Mouse (Mus musculus) heart, postnatal 4 days (tissue): Measurements from ENCODE around the gene Slc45a1. TPM values are rescaled to one million over a fixed set of nuclear protein-coding genes. Genes with fewer than 3 reads are reported as not detected.
"Not testable (repeated sequence)": the region's sequence is repeated elsewhere in the genome, so short reads cannot be mapped to it uniquely, and the experiment has no call there.

Source experiments
- DNase-seq: peaks from one replicate; pipeline ENCODE4 v3.0.0; 2021
- total RNA-seq, 2 experiments: library from RNA; stranded (reverse); gene quantifications; 2 replicates each; pipeline ENCODE4 v1.2.3; 2021

Slc45a1 gene
- total RNA-seq, 2 experiments from 2014 or later = not detected

DNA sequence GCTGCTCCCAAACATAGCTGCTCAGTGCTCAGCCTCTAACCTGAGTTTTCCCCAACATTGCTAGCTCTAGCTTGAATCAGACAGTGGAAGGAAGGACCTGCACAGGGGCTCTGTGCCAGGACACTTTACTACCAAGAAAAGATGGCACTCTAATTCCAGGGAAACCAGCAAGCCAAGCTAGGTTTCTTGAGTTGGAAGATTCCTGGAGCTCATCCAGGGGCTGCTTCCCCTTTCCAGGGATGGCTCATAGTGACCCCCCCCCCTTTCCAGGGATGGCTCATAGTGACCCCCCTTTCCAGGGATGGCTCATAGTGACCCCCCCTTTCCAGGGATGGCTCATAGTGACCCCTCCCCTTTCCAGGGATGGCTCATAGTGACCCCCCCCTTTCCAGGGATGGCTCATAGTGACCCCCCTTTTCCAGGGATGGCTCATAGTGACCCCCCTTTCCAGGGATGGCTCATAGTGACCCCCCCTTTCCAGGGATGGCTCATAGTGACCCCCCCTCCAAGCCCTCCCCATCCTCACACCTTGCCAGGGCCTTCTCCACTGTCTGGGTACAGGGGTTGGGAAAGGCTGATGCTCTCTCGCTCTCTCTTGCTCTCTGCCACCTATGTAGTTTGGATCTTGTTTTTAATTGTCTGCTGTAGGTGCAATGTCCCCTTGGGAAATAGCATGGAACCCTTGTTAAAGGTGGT, 48.5 kb downstream of the Slc45a1 start:
- DNase-seq = no peak

DNA sequence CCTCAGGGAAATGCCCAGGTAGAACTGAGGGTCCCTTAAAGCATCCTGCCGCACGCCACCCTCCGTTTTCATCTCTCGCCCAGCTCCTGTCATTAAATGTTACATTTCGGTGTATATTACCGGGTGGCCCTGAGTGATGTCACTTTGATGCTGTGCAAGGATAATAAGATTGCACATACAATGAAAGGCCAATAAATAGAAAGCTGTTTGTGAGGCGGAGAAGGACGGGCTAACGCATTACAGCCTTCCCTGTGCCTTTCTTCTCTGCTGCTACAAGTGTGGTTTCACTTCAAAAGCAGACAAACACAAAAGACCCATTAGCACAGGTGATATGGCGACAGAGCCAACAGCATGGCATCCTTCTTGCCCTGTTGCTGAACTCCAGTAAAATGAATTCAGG, 50.5 kb downstream of the Slc45a1 start:
- DNase-seq = no peak

DNA sequence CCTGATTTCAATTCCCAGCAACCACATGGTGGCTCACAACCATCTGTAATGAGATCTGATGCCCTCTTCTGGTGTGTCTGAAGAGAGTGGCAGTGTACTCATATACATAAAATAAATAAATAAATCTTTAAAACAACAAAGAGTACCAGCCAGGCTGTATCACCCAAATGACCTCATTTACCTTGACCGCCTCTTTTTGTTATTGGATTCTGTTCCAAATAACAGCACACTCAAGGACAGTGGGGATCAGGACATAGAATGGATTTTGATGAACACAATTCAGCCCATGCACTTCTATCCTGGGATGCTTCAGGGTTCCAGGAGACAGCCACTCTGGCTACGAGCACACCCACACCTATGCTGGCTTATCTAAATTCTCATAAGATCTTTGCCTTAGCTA, 51.5 kb downstream of the Slc45a1 start:
- not testable (repeated sequence) for DNase-seq

DNA sequence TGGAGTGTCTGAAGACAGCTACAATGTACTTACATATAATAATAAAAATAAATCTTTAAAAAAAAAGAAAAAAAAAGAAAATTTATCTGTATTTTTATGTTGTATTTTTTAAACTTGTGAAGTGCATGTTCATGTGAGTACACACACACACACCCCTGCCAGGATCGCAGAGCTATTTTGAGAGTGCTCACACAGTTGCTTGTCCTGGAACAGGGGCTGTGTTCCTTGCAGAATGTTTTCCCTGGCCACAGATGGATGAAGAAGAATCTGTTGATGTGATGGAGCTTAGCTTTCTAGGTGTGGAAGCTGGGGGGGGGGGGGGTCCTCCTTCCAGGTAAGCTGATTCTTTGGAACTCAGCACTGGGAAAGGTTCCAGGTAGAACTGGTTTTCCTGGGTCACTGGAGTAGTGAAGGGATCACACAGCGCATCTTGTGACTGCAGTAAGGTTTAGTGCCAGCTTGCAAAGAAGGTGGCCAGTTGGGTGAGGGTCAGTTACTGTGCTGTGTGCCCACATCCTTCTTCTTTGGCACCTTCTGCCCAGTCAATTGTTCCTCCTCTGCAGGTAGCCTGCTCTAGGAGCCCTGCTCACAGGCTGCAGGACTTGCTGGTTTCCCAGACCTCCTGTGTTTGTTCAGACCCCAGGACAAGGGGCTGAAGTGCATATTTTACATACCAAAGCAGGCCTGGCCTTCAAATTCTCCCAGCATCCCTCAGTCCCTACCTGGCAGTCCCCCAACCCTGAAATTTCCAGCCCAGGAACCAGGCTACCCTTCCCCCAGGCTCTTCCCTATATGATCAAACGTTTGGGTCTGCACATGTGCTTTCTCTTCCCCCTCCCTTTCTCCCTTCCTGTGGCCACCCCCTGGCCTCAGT, 52.6 kb downstream of the Slc45a1 start:
- peak; percentile 47 for DNase-seq

DNA sequence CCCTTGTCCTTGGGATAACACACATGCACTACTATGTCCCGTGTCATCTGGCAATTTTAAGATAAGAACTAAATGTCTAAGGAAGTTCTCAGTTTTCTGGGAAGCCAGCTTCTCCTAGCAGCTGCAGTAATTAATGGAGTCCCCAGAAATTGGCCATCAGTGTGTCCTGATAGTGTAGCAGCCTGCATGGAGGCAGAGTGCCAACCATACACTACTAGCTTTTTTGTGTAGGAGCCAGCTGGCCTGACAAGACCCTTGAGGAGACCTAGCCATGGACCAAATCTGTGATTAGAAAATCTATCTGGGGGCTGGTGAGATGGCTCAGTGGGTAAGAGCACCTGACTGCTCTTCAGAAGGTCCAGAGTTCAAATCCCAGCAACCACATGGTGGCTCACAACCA, 53.3 kb downstream of the Slc45a1 start:
- DNase-seq = peak; percentile 56

DNA sequence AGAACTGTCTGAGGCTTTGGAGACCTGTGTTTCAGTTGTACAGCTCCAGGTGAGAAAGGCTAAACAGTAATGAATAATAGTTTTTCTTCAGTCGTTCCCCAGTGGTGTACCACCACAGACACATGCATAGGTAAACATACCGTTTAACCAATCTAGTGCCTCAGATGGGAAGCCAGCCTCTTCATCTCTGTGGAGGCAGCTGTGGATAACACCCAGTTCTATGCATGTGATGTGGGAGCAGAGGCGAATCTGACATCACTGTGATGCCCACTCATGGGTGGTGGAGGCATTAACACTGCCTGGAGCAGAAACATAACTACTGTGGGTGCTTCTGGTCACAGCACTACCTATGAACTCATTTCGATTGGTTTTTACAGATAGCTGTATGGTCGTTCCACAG, 56.0 kb downstream of the Slc45a1 start:
- no peak for DNase-seq

DNA sequence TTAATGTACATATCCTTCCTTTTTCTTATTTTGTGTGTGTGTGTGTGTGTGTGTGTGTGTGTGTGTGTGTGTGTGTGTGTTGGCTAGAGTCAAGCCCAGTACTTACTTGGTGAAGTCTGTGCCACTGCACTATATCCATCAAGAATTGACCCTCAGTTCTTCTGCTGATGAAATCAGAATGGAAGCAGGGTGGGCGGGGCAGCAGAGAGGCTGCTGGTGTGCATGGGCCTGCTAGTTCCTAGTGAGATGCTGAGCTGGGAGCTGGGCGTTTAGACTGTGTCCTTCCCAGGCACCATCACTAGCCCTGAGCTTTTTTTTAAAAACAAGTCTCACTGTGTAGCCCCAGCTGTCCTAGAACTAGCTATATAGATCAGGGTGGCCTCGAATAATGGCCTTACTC, 56.9 kb downstream of the Slc45a1 start:
- no peak for DNase-seq

DNA sequence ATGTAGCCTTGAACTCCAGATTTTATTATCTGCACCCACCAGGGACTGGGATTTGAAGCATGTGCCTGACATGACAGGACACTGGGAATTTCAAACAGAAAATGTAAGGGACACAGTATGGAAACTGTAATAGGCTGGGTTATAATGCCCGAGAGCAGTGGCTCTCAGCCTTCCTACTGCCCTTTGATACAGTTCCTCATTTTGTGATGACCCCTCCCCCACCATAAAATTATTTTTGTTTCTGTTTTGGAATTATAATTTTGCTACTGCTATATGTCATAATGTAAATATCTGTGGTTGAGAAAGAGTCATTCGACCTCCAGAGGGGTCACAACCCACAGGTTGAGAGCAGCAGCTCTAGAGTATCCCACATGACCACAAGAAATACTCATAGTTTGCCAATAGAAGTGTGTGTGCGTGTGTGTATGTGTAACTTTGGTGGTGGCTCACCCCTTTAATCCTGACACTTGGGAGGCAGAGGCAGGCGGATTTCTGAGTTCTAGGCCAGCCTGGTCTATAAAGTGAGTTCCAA, 57.6 kb downstream of the Slc45a1 start:
- no peak for DNase-seq

DNA sequence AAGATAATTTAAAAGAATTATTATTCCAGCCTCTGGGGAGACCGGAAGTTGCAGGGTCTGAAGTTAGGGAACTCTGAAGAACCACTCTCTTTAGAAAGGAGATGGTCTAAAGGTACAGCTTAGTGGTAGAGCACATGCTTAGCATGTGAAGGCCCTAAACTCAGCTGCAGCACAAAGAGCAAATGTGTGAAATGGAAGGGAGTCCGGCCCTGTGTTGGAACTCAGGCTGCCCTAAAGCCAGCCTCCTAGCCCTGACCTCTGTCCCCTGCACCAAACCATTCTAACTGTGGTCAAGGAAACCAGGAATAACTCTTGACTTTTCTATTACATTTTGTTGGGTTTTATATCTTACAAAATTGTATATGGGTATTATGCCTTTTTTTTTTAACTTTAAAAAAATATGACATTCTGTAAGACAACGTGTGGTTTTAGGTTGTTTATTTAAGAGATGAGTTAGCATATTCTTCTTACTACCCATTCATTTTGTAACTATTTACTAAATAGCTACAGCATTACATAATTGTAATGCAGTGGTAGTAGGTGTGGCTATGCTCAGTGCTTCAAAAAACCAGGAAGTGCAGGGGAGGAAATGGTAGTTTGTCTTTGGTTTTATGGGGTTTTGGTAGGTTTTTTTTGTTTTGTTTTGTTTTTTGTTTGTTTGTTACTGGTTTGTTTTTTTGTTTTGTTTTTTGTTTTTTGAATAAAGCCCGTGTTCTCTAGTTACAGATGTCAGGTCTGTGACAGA, 58.3 kb downstream of the Slc45a1 start:
- DNase-seq = no peak

DNA sequence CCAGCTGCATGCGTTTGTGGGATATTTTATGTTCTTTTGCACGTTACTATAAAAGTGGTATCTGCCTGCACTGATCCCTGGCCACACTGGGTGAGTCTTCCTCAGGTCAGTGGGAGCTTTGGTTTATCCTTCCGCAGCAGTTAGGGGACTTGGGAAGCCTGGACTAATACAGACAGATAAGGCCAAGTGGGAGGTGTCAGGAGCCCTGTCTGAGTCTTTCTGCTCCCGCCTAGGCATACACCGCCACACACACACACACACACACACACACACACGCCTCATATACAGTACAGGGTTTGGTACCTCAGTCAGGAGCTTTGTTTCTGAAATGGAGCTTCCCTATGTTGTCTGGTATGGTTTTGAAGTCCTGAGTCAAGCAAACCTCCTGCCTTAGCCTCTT, 59.9 kb downstream of the Slc45a1 start:
- DNase-seq = no peak

DNA sequence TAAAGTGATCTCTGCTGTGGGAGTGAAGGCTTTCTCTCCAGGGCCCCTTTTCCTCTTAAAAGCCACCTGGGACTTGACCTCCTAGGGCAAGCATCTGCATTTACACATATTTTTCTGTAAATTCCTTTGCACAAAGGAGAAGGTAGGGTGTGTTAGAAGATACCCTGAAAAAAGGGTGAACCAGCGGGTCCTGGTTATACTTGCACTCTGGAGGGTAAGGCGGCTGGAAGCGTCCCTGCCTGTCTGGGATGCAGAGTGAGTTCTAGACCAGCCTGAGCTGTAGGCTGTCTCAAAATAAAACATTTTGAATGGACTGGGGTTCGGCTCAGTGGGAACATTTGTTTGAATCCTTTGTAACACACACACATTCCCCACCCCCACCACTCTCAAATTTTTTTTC, 60.4 kb downstream of the Slc45a1 start:
- no peak for DNase-seq

DNA sequence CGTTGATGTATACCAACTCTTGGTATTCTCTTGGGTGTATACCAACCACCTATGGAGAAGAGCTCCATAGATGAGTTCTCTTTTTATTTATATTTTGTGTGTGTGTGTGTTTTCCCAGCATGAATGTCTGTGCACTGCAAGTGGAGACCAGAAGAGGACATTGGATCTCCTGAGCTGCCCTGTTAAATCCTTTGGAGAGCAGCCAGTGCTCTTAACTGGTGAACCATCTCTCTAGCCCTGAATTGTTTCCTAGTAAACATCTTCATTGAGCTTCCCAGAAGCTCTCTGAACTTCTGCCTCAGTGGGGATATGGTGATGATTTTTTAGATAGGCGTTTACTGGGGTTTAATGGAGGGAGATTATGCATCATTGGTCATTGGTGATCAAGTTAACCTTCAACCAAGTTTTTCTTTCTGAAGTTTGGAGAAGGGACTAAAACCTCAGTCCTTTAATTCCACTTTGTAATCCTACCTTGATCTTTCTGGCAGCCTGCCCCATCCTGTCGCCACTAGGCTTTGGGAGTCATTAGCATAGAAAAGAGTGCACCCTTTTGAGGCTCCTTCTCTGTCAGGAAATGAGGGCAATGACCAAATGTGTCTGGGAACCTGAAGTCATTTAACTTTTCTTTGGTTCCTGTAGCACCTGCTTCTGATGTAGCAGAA, 61.2 kb downstream of the Slc45a1 start:
- no peak for DNase-seq

DNA sequence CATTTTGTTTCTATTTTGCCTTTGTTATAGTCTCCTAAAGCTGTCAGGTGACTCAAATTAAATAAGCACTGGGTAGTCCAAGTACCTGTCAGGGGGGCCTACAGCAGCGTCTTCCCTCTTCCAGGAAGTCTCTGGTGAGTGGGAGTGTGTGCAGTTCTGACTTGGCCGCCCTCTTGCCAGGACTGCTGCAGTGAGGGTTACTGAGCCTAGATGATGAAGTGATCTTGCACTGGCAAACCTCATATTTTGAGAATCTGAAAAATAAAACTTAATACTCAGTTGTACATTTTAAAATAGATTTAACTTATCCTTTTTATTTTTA, 63.7 kb downstream of the Slc45a1 start:
- DNase-seq = no peak

DNA sequence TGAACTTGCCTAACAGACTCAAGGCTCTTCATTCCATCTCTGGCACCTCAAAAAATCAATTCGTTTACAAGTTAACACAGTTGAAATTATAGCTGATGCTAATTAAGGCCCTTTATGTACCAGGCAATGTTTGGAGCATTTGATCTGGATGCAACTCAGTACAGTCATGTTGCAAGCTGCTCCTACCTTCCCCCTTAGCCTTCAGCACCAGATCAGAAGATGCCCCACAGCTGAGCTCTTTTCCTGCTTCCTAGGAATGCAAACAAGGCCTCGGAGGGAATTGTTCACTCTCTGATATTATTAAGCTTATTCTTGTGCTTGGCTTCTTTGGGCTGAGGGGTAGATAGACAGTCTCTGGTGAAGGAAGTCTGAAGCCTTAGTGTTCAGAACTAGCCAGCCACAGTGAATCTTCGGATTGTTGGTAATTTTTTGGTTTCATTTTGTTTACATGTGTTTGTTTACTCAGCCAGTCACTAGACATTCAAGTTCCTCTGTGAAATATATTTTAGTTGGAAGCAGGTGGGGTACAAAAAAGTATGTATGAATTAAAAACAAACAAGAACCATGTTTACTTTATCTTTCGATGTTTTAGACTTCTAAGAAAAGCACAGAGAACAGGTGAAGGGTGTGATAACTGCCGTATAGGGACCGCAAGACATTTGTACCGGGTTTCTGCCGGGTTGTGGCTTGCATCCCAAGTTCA, 64.2 kb downstream of the Slc45a1 start:
- DNase-seq = no peak

DNA sequence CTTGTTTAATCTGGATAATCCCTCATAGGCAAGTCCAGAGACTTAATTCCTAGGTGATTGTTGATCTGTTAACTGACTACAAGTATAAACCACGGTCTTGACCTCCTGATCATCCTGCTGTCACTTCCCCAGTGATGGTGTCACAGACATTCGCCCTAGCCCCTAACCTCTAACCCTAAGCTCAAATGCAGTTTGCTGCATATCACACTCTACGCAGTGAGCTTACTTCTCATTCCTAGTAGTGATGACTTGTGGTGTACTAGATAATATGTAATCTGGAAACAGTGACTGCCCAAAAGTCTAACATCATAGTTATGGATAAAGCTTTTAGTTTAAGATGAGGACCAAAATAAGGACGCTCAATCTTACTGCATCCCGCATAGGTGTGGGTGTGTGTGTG, 65.7 kb downstream of the Slc45a1 start:
- DNase-seq = no peak

DNA sequence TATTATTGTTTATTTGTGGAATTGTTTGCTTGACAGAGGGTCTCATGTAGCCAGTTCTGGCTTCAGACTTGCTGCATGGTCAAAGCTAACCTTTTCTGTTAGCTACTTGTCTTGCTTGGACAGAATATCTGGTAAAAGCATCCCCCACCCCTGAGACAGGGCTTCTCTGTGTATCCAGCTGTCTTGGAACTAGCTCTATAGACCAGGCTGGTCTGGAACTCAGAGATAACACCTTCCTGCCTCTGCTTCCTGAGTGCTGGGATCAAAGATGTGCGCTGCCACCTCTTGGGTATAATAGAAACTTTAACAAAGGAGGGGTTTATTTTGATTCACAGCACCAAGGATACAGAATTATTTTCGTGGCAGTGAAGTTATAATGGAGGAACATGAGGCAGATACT, 66.2 kb downstream of the Slc45a1 start:
- DNase-seq = no peak

DNA sequence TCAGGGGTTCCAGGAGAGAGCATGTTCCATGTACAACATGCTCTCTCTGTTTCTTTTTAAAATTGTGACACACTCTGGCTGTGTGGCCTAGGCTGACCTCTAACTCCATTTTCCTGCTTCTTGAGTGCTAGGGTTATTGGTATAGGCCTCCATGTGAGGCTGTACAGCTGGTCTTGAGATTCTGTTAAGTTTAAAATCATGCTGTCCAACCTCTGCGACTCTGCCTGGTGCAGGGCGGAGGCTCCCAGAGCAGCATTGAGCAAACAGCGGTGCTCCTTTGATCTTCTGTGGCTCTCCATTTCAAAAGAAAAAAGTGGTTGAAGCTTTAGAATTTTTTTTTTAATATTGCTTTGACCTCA, 68.2 kb downstream of the Slc45a1 start:
- DNase-seq = no peak

DNA sequence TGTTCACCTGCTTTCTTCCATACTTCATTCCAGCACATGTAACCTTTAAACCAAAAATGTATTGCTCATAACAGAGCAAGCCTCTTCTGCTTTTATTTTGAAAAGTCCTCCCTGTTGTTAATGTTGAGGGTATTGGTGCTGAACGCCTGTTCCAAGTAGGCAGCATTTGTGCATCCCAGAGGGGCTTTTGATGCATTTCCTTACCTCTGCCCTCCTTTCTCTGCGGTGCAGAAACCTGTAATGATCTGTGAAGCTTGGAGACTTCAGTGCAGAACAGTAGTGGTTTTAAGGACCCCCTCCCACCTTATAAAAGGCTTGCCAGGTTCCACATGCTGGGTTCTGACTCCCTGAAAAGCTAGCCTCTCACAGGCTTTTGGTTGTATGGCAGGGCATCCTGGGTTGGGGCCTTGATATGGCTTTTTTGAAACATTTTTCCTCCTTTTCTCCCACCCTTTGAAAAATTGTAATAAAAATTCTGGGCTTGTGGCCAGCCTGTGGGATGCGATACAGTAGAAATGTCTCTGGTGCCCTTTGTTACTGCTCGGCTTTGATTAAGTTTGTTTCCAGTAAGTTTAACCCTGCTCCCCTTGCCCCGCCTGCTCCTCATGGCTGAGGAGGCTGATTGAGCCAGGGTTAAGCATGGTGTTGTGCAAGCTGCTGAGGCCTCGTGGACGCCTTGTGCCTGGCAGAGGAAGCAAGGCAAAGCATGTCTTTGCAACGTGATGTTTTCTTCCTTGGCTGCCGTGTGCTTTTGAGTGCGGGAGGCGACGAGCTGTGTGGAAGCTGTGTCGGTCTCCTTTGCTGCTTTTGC, 68.8 kb downstream of the Slc45a1 start:
- DNase-seq = peak; percentile 60

DNA sequence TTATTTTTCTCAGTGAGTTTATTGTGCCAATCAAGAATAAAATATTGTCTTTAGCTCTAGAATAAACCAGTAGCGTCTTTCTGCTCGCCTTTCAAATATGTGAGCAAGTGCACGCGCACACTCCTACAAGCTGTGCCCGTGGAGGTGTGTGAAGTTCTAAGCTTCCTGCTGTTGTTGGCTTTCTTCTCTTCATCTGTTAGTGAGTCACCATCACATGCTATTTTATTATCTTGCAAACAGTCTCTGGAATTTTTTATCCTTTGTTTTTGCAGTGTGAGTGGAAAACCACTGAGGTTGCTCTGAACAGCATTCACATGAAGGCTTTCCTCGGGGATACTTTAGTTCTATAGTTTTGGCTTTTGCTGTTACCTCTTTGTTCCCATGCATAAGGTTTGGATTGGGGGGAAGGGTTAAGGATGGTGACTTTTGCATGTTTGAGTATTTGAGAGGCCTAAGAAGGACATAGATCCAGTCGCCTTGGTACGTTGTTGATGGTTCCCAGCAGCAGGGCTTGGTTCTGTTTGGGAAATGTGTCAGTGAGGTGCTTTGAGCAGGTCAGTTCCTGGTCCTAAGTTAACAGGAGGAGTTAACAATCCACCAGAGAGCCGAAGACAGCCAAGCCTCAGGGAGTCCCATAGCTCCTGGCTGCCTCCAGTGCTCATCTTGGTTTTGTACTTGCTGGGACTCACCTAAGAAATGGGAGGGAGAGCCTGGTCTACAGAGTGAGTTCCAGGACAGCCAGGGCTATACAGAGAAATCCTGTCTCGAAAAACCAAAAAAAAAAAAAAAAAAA, 69.8 kb downstream of the Slc45a1 start:
- no peak for DNase-seq
